Mouse (Mus musculus): Measurements from ENCODE around the gene Rpl23.

DNA sequence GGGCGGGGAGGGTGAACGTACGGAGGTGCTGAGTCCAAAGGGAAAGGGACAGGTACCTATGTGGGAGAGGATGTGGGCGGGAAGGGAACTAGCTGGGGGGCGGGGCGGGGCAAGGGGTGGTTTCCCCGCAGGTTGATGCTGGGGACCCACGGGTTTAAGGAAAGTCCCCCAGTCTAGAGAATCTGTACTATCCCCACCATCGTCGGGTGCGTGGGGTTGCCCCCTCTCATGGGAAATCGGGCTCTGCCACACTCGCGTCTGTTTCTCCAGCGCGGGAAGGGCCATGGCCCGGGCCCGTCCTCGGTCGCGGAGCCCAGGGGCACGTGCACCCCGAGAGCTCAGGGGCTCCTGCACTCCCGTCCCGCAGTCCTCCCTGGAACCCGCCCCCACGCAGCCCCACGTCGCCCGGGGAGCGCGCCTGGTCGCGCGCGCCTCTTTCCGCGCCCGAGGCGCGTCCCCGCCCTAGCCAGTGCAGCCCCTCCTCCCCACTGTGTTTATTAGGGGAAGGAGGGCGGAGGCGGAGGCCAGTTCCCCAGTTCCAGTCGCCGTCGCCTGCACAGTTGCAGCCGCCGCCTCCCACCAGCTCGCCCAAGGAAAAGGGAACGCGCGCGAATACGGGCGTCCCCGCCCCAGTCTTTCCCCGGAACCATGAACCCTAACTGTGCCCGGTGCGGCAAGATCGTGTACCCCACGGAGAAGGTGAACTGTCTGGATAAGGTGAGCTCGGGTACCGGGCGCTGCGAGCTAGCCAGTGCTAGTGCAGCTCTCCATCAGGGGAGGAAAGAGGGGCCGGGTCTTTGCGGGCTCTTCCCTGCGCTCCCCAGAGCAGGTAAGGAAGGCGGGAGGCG lies 17.1 kb upstream of the Rpl23 start:
- TF ChIP-seq CTCF (IDR thresholded peaks at IDR 0.05; ENCODE audit: low read depth) (no peak), EP300 (optimal IDR thresholded peaks at IDR 0.05) (no peak)
